Mouse (Mus musculus): Measurements from ENCODE around the gene Klri2. TPM values are rescaled to one million over a fixed set of nuclear protein-coding genes. Genes with fewer than 3 reads are reported as not detected.
"Not testable (repeated sequence)": the region's sequence is repeated elsewhere in the genome, so short reads cannot be mapped to it uniquely, and the experiment has no call there.

Gene Klri2
- polyA plus RNA-seq, 1 experiment from 2014 or later: not detected

- no peak for ATAC-seq (ENCODE audit: low FRiP score, low TSS enrichment)
- Histone ChIP-seq H3K9me3 (ENCODE audit: low read length) (no peaks in the 10 kb centered on the region), H3K4me2 (replicated peaks; ENCODE audit: low read depth, low read length) (no peak overlapping the region), H3K27me3 (ENCODE audit: insufficient read depth, low read length) (no peaks in the 10 kb centered on the region), H3K36me3 (ENCODE audit: insufficient read depth, low read length) (no peaks in the 10 kb centered on the region), H3K9ac (replicated peaks; ENCODE audit: low read length) (no peak overlapping the region), H3K27ac (ENCODE audit: low read length) (no peak overlapping the region), H3K4me3 (ENCODE audit: low read length) (no peak overlapping the region), H3K4me1 (ENCODE audit: insufficient read depth, low read length) (no peaks in the 10 kb centered on the region)
- 30% methylated on average over 1 of the region's 1 CpGs for WGBS
Observed at GRCm38 (mm10) chr6:129713566-129713965, 26.7 kb downstream of the Klri2 start.

- H3K9ac ChIP-seq (replicated peaks; ENCODE audit: low read length); H3K27ac ChIP-seq (ENCODE audit: low read length); H3K4me3 ChIP-seq (ENCODE audit: low read length); H3K27me3 ChIP-seq (ENCODE audit: insufficient read depth, low read length); H3K9me3 ChIP-seq (ENCODE audit: low read length); H3K36me3 ChIP-seq (ENCODE audit: insufficient read depth, low read length); ATAC-seq (ENCODE audit: low FRiP score, low TSS enrichment); H3K4me1 ChIP-seq (ENCODE audit: insufficient read depth, low read length); H3K4me2 ChIP-seq (replicated peaks; ENCODE audit: low read depth, low read length): not testable (repeated sequence)
- 57% methylated on average over 10 of the region's 10 CpGs for WGBS
Observed at GRCm38 (mm10) chr6:129691436-129691835, 48.8 kb downstream of the Klri2 start.

- Histone ChIP-seq H3K9me3 (ENCODE audit: low read length) (no peaks in the 10 kb centered on the region), H3K9ac (replicated peaks; ENCODE audit: low read length) (no peak overlapping the region), H3K4me1 (ENCODE audit: insufficient read depth, low read length) (no peaks in the 10 kb centered on the region), H3K27ac (ENCODE audit: low read length) (no peak overlapping the region), H3K27me3 (ENCODE audit: insufficient read depth, low read length) (no peaks in the 10 kb centered on the region), H3K4me2 (replicated peaks; ENCODE audit: low read depth, low read length) (no peak overlapping the region), H3K4me3 (ENCODE audit: low read length) (no peak overlapping the region), H3K36me3 (ENCODE audit: insufficient read depth, low read length) (no peaks in the 10 kb centered on the region)
- WGBS: 50% methylated on average over 1 of the region's 1 CpGs
- no peak for ATAC-seq (ENCODE audit: low FRiP score, low TSS enrichment)
Observed at GRCm38 (mm10) chr6:129680379-129680778, 59.9 kb downstream of the Klri2 start.

Small RNAs within 50 kb of the gene (microRNA-seq; reads per million reads assigned to microRNA genes)
- gene Mir680-1: not detected

Other genes with a start within 250 kb of the Klri2 start
- gene Olr1, start 233.3 kb downstream of the Klri2 start, polyA plus RNA-seq (2015; fragmentation: Nextera tagmentation; extraction: Ambion mirVana): not detected in 2 replicates
- 61.5 and 63.1 TPM in 2 replicates for gene Tmem52b, start 227.9 kb downstream of the Klri2 start, polyA plus RNA-seq (2015; fragmentation: Nextera tagmentation; extraction: Ambion mirVana)
- 74.1 and 77.7 TPM in 2 replicates for gene Gabarapl1, start 207.3 kb downstream of the Klri2 start, polyA plus RNA-seq (2015; fragmentation: Nextera tagmentation; extraction: Ambion mirVana)
- gene Klre1, start 162.6 kb downstream of the Klri2 start, polyA plus RNA-seq (2015; fragmentation: Nextera tagmentation; extraction: Ambion mirVana): not detected in 2 replicates
- gene Klrd1, start 148.7 kb downstream of the Klri2 start, polyA plus RNA-seq (2015; fragmentation: Nextera tagmentation; extraction: Ambion mirVana): 0.32 and 0.36 TPM in 2 replicates
- 0.09 TPM in 1 of 2 replicates, not detected in the other for gene Klrk1, start 116.6 kb downstream of the Klri2 start, polyA plus RNA-seq (2015; fragmentation: Nextera tagmentation; extraction: Ambion mirVana)
- gene Klrc3, start 97.1 kb downstream of the Klri2 start, polyA plus RNA-seq (2015; fragmentation: Nextera tagmentation; extraction: Ambion mirVana): not detected in 2 replicates
- gene Klrc2, start 79.8 kb downstream of the Klri2 start, polyA plus RNA-seq (2015; fragmentation: Nextera tagmentation; extraction: Ambion mirVana): not detected in 2 replicates
- gene Klrc1, start 61.5 kb downstream of the Klri2 start, polyA plus RNA-seq (2015; fragmentation: Nextera tagmentation; extraction: Ambion mirVana): not detected in 2 replicates
- gene Klri1, start 23.4 kb downstream of the Klri2 start, polyA plus RNA-seq (2015; fragmentation: Nextera tagmentation; extraction: Ambion mirVana): not detected in 2 replicates
- gene Gm156, start 43.8 kb upstream of the Klri2 start, polyA plus RNA-seq (2015; fragmentation: Nextera tagmentation; extraction: Ambion mirVana): not detected in 2 replicates
- not detected in 2 replicates for gene Gm17631, start 122.2 kb upstream of the Klri2 start, polyA plus RNA-seq (2015; fragmentation: Nextera tagmentation; extraction: Ambion mirVana)
- not detected in 2 replicates for gene Klra17, start 136.2 kb upstream of the Klri2 start, polyA plus RNA-seq (2015; fragmentation: Nextera tagmentation; extraction: Ambion mirVana)
- not detected in 2 replicates for gene Klra5, start 177.2 kb upstream of the Klri2 start, polyA plus RNA-seq (2015; fragmentation: Nextera tagmentation; extraction: Ambion mirVana)